Mouse (Mus musculus) embryonic facial prominence, embryonic 13.5 days (tissue): ENCODE measurements around the gene Pidd1. TPM values are rescaled to one million over a fixed set of nuclear protein-coding genes. Genes with fewer than 3 reads are reported as not detected.

Experiments
- ATAC-seq: fragments of 200-750 bp; cut with Nextera tagmentation; 2 replicates; pipeline ENCODE4 v1.8.0; 2017; ENCODE audit warnings: low read depth; ENCODE audit not compliant: insufficient number of reproducible peaks, insufficient read depth, low FRiP score, low TSS enrichment
- H3K27ac ChIP-seq: fragments of 300-500 bp; sonication (generic); 2 replicates; pipeline ENCODE4 v1.5.1; 2015; ENCODE audit warnings: moderate library complexity, mild to moderate bottlenecking, inconsistent platforms
- H3K27me3 ChIP-seq: fragments of 300-500 bp; sonication (generic); 2 replicates; pipeline ENCODE4 v1.6.1; 2015; ENCODE audit warnings: mild to moderate bottlenecking, inconsistent platforms
- H3K36me3 ChIP-seq: fragments of 300-500 bp; sonication (generic); 2 replicates; pipeline ENCODE4 v1.6.1; 2015; ENCODE audit warnings: mild to moderate bottlenecking, inconsistent platforms
- H3K4me1 ChIP-seq: fragments of 300-500 bp; sonication (generic); 2 replicates; pipeline ENCODE4 v1.6.1; 2015; ENCODE audit warnings: inconsistent platforms
- H3K4me2 ChIP-seq: fragments of 300-500 bp; sonication (generic); 2 replicates; pipeline ENCODE4 v1.6.1; 2015; ENCODE audit warnings: moderate library complexity, mild to moderate bottlenecking, inconsistent platforms
- H3K4me3 ChIP-seq: fragments of 300-500 bp; sonication (generic); 2 replicates; pipeline ENCODE4 v1.5.1; 2015; ENCODE audit warnings: mild to moderate bottlenecking, inconsistent platforms
- H3K9ac ChIP-seq: fragments of 300-500 bp; sonication (generic); 2 replicates; pipeline ENCODE4 v1.6.1; 2015; ENCODE audit warnings: mild to moderate bottlenecking, inconsistent platforms
- H3K9me3 ChIP-seq: fragments of 300-500 bp; sonication (generic); 2 replicates; pipeline ENCODE4 v1.6.1; 2016; ENCODE audit warnings: inconsistent platforms
- WGBS: fragments of 180-500 bp; shearing (Covaris S2); methylation state at CpG from one replicate; pipeline ENCODE4 v1.1.7; 2015; ENCODE audit warnings: mixed read lengths; 5-methylcytosine and 5-hydroxymethylcytosine counted together
- polyA plus RNA-seq: library from polyadenylated mRNA; unstranded; fragments of >200 nt; fragmentation: Nextera tagmentation; extraction: Ambion mirVana; gene quantifications from 2 replicates; pipeline ENCODE4 v1.2.1, GENCODE M21; 2015

Pidd1 gene
- polyA plus RNA-seq, 1 experiment from 2014 or later, result 11.4 TPM

DNA sequence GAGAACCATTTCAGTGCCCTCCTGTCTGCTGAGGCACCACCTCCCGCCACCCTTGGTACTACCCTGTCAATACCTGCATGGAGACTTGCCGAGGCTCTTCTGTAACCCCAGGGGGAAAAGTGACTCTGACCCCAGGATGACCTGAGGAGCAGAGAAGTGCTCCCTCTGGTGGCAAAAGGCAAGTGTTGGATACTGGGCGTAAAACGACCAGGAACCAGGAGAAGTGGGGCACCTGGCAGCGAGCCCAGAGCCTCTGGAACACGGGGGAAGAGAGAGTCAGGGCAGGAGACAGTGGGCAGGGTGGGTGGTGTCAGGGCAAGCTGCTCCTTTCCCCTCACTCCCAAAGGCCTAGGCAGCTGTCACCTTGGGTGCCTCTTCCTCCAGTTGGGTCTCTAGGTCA is 3.2 kb downstream of the Pidd1 start:
- no peak overlapping the region for H3K9ac ChIP-seq
- H3K27me3 ChIP-seq, result no peaks in the 10 kb centered on the region
- WGBS, result 23% methylated on average over 6 of the region's 6 CpGs
- no peaks in the 10 kb centered on the region for H3K9me3 ChIP-seq
- H3K36me3 ChIP-seq, result peaks cover 38% of the 10 kb centered on the region
- no peak overlapping the region for H3K4me3 ChIP-seq
- H3K27ac ChIP-seq, result no peak overlapping the region
- H3K4me1 ChIP-seq, result peaks cover 57% of the 10 kb centered on the region
- H3K4me2 ChIP-seq, result 0 out of 2 replicates have a peak overlapping the region, but pooled peaks have one; percentile 7
- ATAC-seq, result no peak

DNA sequence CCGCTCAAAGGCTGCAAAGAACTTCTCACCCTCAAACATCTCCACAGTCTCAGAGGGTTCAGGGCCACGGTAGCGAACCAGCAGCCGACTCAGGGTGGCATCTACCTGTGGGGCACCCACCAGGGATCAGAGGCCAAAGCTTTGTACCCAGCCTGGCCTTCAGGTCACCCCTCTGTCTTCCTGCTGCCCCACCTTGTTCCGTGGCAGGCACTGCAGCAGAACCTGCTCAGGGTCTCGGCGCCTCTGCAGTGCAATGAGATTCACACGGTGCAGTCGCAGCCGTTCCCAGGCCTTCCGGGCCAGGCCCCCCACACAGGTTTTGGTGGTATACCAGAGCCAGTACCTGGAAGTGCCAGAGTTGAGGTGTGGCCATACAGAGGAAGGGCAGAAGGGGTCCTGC is 4.0 kb downstream of the Pidd1 start:
- Histone ChIP-seq H3K27ac (no peak overlapping the region), H3K9ac (no peak overlapping the region), H3K27me3 (no peaks in the 10 kb centered on the region), H3K4me3 (no peak overlapping the region), H3K36me3 (peaks cover 38% of the 10 kb centered on the region), H3K4me2 (no peak overlapping the region), H3K4me1 (peaks cover 65% of the 10 kb centered on the region), H3K9me3 (no peaks in the 10 kb centered on the region)
- 94% methylated on average over 11 of the region's 11 CpGs for WGBS
- ATAC-seq, result no peak

DNA sequence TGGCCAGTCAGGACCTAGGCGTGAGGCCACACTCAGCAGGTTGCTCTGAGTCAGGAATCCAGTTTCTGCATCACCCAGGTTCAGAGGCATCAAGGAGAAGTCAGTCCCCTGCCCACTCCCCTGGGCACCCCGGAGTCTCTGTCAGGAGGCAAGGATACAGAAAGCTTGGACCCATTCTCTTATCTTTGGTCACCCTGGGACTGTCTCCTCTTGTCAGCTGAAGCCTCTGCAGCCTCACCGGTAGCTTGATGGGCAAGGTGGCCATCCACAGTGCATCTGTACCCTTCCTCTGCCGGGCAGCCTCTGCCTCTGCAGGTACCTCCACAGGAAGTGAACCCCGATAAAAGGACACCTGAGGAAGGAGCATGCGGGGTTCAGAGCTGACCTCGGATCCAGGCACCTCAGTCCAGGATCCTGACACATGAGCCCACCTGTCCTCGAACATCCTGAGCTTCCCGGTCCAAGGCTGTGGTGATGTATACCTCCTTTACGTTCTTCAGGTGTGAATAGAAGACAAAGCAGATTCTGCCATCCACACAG is 4.6 kb downstream of the Pidd1 start:
- Histone ChIP-seq H3K9ac (no peak overlapping the region), H3K4me1 (peaks cover 69% of the 10 kb centered on the region)

DNA sequence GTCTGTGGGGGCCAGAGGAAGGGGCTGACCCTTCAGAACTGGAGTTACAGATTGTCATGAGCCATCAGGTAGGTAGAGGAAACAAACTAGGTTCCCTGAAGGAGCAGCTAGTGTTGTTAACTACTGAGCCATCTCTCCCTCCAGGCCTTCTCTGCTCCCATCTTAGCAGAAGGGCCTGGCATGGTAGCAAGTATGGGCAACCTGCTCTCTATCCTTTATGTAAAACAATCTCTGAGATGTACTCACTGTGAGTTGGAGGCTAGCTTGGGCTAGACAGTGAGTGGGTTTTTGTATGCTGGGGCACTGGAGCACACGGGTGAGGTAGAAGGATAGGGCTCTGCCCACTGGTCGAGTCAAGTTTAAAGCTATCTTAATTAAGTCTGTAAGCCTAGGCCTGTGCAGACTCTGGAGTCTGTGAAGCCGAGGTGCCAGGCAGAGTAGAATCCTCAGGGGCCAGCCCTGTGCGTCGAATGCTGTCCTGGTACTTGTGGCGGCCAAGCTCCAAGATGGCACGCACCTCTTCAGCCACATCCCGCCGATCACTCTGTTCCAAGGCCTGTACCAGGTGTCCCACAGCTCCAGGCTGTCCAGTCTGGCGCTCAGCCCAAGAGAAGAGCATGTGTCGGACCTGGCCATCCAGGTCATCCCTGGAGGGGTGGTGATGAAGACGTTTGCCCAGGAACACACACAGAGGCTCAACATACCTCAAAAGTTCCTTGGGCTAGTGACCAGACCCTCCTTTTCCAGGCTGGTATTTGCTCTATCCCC is 5.4 kb downstream of the Pidd1 start:
- no peak for ATAC-seq
- no peak overlapping the region for H3K4me3 ChIP-seq
- WGBS, result 88% methylated on average over 12 of the region's 12 CpGs
- no peaks in the 10 kb centered on the region for H3K27me3 ChIP-seq
- peaks cover 70% of the 10 kb centered on the region for H3K4me1 ChIP-seq
- H3K36me3 ChIP-seq, result peaks cover 43% of the 10 kb centered on the region
- H3K27ac ChIP-seq, result 0 out of 2 replicates have a peak overlapping the region, but pooled peaks have one; percentile 58
- H3K4me2 ChIP-seq, result peak overlapping the region; percentile 90; the same call in 1 of the 2 replicates
- no peaks in the 10 kb centered on the region for H3K9me3 ChIP-seq
- peak overlapping the region; percentile 84; the same call in 1 of the 2 replicates for H3K9ac ChIP-seq

More for the DNA sequence above, 4.6 kb downstream of the Pidd1 start:
- Histone ChIP-seq H3K36me3 (peaks cover 38% of the 10 kb centered on the region), H3K9me3 (no peaks in the 10 kb centered on the region), H3K27ac (no peak overlapping the region), H3K4me2 (no peak overlapping the region), H3K27me3 (no peaks in the 10 kb centered on the region), H3K4me3 (no peak overlapping the region)
- WGBS, result 96% methylated on average over 10 of the region's 10 CpGs
- ATAC-seq, result no peak

DNA sequence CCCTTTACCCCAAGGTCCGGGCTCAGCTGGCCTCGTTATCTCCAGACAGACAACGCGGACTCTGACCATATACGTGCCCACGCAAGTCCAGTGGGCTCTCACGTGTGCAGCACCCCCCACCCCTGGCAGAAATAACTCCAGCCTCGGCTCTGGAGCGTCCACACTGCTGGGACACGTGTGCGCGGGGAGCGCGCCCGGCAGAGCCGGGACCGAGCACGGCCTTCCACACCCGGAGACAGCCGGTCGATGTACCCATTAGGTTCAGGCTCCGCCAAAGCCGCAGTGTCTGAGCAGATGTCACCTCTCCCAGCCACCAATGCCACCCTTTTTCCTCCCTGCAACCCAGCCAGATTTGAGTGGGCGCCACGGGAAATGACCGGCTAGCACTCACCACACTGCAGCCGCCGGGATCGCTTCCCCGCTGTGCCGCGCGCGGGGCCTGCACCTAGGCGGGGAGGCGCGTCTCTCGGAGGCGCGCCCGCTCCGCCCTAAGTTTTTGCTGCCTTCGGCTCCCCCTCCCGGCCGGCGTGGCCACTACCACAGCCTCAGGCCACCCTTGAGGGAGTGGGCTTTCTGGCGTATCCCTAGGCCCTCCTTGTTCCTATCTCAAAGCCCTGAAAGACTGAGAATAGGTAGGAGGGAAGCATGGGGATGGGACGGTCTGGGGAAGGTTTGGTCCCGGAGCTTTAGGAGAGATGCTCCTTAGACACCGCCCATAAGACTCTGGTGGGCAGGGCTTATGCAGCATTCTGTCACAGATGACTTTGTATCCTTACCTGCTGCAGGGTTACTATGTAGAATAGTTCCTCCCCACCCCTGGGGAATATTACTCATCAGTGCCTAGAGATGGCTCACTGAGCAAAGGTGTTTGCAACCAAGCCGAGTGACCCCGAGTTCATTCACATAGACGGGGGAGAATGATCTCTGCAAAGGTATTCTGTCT is 6.4 kb downstream of the Pidd1 start, which contains the start of gene Slc25a22:
Gene Slc25a22 (minus strand): TSS at position 715 of the 943 bp plus-strand sequence.
- peaks cover 62% of the 10 kb centered on the region for H3K4me1 ChIP-seq
- WGBS, result 5% methylated on average over 53 of the region's 53 CpGs
- H3K27me3 ChIP-seq, result no peaks in the 10 kb centered on the region
- H3K27ac ChIP-seq, result peak within 1 kb of the TSS; percentile 58; the same call in 1 of the 2 replicates
- H3K36me3 ChIP-seq, result peaks cover 51% of the 10 kb centered on the region
- H3K4me3 ChIP-seq, result peak within 1 kb of the TSS; percentile 64
- peak within 1 kb of the TSS; percentile 84 for H3K9ac ChIP-seq
- ATAC-seq, result peak; percentile 62
- H3K4me2 ChIP-seq, result peak within 1 kb of the TSS; percentile 90
- H3K9me3 ChIP-seq, result no peaks in the 10 kb centered on the region

DNA sequence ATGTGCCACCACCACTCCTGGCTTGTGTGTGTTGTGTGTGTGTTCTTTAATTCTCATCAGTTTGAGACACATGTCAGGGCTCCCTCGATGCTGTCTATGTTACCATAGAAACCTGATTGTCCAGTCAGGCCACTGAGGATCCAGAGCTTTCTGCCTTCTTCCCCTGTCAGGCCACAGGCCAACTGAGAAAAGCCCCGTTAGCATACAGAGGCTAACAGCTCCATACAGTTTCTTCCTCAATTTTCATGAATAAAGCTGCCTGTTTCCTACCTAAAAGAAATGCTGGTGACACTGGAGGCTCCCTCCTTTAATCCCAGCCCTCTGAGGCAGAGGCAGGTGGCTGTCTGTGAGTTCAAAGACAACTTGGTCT is 7.3 kb downstream of the Pidd1 start:
- Histone ChIP-seq H3K27ac (0 out of 2 replicates have a peak overlapping the region, but pooled peaks have one; percentile 58), H3K4me2 (peak overlapping the region; percentile 90), H3K27me3 (no peaks in the 10 kb centered on the region), H3K4me3 (peak overlapping the region; percentile 64), H3K9me3 (no peaks in the 10 kb centered on the region), H3K36me3 (peaks cover 58% of the 10 kb centered on the region), H3K4me1 (peaks cover 53% of the 10 kb centered on the region), H3K9ac (peak overlapping the region; percentile 84; the same call in 1 of the 2 replicates)
- no peak for ATAC-seq
- 63% methylated on average over 2 of the region's 2 CpGs for WGBS

DNA sequence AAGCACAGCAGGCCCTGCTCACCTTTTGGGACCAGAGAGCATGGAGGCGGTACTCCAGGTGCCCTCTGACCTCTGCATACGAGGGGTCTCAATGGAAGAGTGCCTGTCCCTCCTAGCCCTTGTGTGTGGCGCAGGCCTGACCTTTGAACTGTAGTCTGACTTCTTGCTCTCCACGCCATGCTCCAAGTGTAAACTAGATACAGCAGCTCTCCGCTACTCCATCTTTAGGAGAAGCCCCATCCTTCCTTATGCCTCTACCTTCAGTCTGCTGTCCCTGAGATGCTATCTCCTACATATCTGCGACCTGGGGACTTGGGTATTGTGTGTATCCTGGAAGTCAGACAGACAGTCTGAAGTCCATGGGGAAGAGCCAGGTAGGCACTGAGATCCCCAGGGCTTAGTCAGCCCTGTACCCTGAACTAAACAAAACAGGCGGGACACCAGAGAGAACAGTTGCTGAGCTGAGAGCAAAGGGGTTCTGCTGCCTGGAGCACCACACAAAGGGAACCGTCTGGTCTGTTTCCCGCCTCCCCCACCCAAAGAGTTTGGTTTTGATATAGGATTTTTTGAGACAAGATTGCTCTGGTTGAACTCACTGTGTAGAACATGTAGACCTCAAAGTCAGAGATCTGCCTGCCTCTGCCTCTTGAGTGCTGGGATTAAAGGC is 7.8 kb downstream of the Pidd1 start:
- Histone ChIP-seq H3K27ac (no peak overlapping the region; the same call in 1 of the 2 replicates), H3K9me3 (no peaks in the 10 kb centered on the region), H3K27me3 (no peaks in the 10 kb centered on the region), H3K4me3 (peak overlapping the region; percentile 55; the same call in 1 of the 2 replicates), H3K36me3 (peaks cover 58% of the 10 kb centered on the region), H3K9ac (no peak overlapping the region), H3K4me1 (peaks cover 50% of the 10 kb centered on the region), H3K4me2 (peak overlapping the region; percentile 90)
- 73% methylated on average over 9 of the region's 9 CpGs for WGBS
- ATAC-seq, result no peak

DNA sequence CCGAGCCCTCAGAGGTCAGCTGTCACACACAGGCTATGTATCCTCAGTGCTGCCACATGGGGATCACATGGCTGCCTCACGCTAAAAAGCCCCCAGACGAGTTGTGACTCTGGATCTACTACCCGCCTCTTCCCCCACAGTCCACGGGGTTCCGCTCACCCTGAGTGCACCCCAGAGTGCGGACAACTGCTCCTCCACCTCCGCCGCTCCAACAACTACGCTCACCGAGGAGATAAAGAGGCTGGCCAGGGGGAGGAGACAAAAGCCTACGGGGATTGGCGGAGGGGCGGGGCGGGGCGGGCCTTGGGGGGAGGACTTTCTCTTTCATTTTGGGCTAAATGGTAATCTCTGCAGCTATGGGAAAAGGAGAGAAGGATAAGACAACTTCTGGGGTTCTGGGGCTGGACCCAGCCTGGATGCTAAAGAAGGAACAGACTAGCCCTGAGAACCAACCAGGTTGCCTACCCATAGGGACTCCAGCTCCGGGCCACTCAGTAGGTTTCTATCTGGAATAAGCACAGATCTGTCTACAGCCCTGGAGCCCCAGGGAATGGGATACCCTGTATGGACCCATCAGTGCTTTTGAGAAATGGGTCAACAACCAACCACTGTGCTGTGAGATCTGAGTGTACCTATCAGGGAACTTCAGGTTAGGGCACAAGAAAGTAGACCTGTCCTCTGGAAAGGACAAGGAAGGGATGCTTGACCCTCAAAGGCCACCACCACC is 8.5 kb downstream of the Pidd1 start:
- H3K9ac ChIP-seq, result peak overlapping the region; percentile 77
- H3K36me3 ChIP-seq, result peaks cover 59% of the 10 kb centered on the region
- H3K27ac ChIP-seq, result peak overlapping the region; percentile 55
- WGBS, result 4% methylated on average over 17 of the region's 17 CpGs
- no peak for ATAC-seq
- peak overlapping the region; percentile 89 for H3K4me2 ChIP-seq
- peak overlapping the region; percentile 55 for H3K4me3 ChIP-seq
- H3K4me1 ChIP-seq, result peaks cover 46% of the 10 kb centered on the region
- no peaks in the 10 kb centered on the region for H3K27me3 ChIP-seq
- no peaks in the 10 kb centered on the region for H3K9me3 ChIP-seq

DNA sequence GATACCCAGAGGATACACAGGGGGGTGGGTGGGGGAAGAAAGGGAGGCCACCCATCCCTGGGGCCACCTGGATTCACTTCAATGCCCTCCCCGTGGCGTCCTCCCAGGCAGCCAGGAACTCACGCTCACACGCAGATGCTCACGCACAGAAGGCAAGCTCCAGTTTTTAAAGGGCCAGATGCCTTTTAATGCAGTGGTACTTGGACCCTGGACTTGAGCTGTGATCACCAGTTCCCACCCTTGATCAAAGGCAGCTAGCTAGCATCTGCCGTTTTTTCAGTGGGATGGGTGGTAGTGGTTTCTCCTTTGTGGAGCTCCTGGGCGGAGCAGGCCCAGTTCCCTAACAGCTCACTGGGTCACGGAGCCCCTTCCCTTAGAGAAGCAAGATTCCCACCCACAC is 9.4 kb downstream of the Pidd1 start:
- no peak for ATAC-seq
- 11% methylated on average over 8 of the region's 8 CpGs for WGBS
- H3K4me1 ChIP-seq, result peaks cover 50% of the 10 kb centered on the region
- H3K36me3 ChIP-seq, result peaks cover 54% of the 10 kb centered on the region
- peak overlapping the region; percentile 89 for H3K4me2 ChIP-seq
- H3K27ac ChIP-seq, result peak overlapping the region; percentile 55
- H3K4me3 ChIP-seq, result peak overlapping the region; percentile 55
- H3K9ac ChIP-seq, result peak overlapping the region; percentile 77
- no peaks in the 10 kb centered on the region for H3K27me3 ChIP-seq
- no peaks in the 10 kb centered on the region for H3K9me3 ChIP-seq

DNA sequence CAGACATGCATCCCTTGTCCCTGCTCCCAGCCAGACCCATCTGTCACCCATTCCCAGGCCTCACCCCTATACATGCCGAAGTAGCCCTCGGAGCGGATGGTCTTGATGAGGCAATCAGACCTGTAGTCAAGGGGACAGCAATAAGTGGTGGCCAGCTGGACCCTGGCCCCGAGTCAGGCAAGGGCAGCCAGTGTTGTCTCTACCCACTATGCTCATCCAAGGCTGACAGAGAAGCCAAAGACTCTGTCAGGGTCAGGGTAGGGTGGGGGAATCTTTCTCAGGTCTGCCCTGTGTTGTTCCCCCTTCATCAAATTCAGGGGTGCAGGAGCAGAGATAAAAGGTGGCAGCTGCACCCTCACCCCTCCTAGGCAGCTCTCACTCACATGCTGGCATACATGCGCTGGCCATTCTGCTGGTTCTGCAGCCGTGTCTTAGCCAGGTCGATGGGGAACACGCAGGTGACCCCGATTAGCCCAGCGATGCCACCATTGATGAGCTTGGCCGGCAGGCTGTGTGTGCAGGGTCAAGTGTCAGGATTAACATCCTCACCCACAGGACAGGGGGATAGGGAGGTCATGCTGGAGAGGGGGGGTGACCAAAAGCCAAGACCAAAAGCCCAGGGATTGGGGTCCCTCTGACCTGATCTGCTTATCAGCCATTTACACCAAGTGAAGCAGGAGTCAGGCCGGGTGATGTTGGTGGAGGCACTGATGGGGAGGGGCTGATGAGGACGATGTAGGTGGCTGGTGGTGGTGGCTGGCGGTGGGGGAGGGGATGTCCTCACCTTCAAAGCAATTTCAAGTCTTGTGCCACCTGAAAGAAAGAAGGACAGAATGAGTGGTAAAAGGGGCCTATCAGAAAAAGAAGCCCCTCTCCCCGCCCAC is 10.1 kb downstream of the Pidd1 start:
- peak overlapping the region; percentile 77 for H3K9ac ChIP-seq
- WGBS, result 76% methylated on average over 15 of the region's 15 CpGs
- H3K4me2 ChIP-seq, result peak overlapping the region; percentile 89
- H3K4me3 ChIP-seq, result peak overlapping the region; percentile 55
- H3K9me3 ChIP-seq, result no peaks in the 10 kb centered on the region
- ATAC-seq, result no peak
- no peaks in the 10 kb centered on the region for H3K27me3 ChIP-seq
- H3K4me1 ChIP-seq, result peaks cover 57% of the 10 kb centered on the region
- peaks cover 47% of the 10 kb centered on the region for H3K36me3 ChIP-seq
- H3K27ac ChIP-seq, result peak overlapping the region; percentile 55
